Mouse (Mus musculus): ENCODE measurements around the gene Reln.

The Reln gene

DNA sequence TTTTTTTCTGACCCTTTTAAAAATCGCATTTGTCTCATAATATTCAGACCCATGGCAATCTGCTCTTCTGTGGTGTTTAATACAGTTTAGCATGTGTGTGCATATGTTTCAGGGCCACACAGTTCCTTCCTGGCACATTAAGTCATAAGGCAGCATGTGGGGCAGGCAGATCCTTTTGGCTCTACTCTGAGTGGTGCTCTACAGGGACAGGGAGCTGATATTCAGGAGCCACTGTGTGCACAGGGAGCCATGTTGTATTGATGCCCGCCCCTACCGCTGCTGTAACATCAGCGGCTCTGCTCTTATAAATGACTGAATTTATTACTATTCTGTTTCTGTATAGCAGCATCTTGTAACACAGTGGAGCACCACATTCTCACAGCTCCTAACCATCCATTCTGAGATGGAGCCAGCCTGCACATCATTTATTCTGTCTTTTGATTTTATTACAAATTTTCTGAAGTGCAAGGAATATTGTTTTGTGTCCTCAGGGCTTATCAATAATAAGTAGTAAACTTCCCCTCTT, 410.3 kb downstream of the Reln start:
- no peak for DNase-seq (ENCODE audit: low spot score)

DNA sequence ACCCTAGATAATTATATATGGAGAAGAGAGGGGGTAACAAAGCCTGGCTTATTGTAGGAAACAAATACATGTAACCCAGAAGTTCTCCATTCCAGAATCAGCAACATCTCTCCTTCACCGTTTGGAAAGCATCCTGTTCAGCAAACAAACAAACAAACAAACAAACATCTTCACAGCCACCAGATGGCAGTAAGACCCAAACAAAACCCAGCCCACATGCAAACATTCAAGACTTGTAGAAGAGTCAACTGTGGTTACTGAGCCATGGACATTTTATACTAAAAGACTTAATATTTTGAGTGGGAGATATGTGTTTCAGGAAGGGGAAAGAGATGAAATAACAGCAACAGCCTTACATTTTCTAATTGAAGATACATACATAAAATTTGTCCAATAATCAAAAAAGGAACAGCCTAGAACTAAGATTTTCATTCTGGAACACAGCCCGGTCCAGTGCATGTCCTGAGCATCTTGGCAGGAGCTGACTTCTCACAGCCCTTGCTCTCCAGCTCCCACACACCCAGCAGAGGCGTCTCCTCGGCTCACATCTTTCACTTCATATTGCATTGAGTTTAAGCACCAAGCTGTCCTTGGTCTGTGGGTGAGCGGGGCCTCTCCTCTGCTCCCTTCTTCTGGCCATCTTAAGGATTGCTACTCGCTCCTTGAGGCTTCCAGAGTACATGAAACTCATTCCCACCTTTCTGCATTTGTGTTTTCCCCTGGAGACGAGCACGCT, 411.0 kb downstream of the Reln start:
- DNase-seq (ENCODE audit: low spot score) = peak; percentile 45

DNA sequence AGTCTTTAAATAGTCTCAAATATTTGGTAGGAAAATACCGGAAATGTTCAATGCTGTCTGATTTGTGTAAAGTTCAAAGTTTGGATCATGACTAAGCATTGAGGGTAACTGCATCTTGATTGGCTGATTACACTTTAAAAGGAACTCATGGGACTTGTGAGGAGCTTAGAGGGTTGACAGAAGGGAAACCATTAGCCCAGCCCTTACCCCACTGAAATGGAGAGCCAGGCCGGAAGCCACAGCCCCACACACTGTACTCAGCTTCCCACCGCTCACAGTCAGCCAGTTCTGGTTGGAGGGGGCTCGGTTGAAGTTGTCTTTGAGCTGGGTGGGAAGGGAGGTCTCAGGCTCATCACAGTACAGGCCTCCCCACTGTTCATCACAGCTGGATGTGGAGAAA, 413.4 kb downstream of the Reln start:
- no peak for DNase-seq (ENCODE audit: low spot score)

DNA sequence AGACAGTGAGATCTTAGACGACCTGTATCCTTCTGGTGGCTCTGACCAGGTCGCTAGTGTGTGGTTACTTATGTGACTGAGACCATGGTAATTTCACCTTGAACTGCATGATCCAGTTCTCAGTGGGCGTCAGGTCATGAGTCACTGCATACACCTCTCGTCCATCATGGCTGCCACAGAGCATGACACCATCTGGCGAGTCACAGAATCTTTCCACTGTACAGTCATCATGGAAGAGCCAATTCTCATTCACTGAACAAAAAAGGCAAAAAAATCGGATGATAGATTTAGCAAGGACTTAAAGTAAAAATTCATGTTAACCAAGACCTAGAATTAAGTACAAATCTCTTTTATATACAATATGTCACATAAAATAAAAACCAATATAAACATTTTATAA, 424.2 kb downstream of the Reln start:
- DNase-seq (ENCODE audit: low spot score) = no peak

DNA sequence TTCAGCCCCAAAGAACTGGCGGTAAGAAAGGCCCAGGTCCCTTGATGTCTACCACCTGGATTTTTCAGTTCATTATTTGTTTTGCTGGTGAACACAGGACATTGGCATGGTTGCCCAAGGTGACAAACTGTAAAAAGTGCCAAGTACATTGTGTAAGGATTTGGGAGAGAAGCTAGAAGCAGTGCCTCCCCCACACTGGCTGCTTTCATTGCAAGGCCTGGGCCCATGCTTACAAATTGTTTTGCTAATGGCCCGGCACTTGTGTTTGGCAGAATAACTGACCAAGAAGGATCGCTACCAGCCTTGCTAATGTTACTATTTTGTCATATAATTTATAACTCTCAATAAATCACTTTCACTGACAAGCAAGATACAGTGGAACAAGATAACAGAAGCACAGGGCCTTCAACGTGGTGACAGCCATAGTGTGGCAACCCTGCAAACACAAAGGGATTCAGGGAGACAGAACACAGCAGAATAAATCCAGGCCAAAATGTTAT, 425.2 kb downstream of the Reln start:
- no peak for DNase-seq (ENCODE audit: low spot score)

DNA sequence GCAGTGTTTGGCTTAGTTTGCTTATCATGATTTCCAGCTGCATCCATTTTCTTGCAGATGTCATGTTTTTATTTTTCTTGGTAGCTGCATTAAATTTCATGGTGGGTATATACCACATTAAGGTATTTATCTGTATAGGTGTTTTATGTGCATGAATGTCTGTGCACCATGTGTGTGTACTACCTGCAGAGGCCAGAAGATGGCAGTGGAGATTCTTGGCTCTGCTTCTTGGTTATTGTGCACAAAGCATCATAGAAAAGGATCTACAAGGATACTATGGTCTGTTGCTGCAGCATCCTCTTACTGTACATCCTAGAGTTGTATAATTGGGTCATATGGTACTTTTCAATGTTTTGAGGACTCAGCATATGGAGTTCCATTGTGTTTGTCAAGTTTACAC, 428.5 kb downstream of the Reln start:
- no peak for DNase-seq (ENCODE audit: low spot score)

DNA sequence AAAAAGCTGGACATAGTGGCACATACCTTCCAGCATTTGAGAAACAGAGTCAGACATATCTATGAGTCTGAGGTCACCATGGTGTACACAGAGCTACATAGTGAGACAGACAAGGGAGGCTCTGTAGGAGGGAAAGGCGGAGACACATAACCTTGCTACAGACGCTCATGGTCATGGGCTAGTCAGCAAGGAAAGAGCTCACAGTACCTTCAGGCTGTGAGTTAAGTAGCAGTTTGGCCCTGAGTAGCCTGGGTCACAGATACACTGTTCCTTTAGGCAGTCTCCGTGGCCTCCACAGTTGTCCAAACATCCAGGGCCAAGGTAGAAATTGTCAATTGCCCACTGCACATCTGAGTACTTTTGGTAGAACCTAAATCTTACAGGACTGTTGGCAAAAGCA, 429.7 kb downstream of the Reln start:
- no peak for DNase-seq (ENCODE audit: low spot score)

DNA sequence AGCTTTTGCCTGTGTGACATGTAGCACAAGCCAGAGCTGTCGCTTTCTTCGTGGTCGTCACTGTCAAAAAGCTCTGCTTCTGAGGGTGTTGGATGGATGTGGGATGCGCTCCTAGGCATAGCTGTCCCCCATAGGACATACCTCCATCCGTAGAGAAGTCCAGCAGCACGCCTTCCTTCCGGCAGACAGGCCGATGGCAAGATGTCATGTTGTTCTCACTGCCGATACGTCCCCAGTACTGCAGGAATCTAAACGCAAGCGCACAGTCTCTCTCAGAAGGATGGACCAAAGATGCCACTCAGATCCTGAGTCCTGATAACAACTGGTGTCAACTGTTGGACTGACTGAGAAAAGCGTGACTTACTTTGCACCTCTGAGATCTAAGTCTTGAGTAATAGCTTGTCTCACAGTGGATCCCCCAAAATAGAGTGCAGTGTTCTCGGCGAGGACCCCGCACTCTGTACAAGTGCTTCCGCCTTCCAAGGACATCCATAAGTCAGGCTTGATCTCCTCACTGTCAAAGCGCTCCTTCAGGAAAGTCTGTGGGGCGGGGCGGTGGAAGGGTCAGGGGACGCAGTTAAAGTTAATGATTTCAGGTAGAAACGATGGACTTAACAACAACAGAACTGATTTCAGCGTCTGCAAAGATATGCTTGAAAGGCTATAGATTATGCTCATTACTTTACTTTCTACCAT, 431.5 kb downstream of the Reln start:
- no peak for DNase-seq (ENCODE audit: low spot score)

DNA sequence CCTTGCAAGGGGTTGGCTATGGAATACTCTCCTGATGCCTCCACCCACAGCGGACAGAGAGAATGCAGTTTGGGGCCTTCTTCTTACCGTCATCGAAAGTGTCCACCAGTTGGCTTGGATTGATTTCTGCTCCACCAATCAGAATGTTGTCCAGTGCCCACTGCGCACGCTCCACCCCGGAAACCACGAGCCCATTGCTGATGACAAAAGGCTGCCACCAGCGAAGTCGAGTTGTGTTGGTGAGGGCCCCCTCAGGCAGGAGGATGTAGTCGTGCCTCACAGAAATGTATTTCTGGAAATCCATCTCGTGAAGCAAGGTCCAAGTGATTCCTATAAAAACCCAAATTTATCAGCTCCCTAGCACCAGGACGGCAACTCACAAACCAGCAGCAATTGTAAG, 433.8 kb downstream of the Reln start:
- no peak for DNase-seq (ENCODE audit: low spot score)

DNA sequence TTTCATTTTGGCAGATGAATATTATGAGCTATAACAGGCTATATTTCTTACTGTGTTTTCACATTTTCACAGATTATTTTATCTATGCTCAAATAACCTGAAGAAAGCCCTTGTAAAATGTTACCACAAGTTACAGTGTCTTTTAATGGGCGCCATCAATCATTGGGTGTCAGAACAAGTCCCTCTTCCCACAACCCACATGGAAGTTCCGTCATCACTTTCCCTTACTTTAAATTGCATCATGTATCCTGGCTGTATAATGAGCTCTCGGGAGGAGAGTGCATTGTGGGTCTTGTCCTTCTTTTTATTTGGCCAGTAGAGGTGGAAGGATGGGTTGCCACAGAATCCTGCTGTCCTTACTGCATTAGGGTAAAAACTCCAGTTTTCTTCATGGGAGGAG, 434.8 kb downstream of the Reln start:
- DNase-seq (ENCODE audit: low spot score) = no peak

DNA sequence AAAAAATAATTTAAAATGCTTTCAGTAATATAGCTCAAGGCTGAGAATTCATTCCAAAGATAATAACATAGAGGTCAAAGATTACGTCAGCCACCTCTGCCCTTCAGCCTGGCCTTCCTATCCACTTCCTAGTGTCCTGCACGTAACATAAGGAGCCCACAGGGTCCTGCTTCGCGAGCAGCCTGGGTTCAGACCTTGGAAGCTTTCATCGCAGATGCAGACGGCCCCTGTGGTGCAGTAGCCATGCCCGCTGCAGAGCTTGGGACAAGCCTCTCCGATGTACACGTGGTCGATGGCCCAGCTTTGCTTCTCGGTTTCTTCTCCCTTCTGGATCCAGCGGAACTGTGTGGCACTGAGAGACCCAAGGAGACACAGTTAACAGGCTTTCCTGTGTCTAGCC, 443.1 kb downstream of the Reln start:
- DNase-seq (ENCODE audit: low spot score) = no peak

DNA sequence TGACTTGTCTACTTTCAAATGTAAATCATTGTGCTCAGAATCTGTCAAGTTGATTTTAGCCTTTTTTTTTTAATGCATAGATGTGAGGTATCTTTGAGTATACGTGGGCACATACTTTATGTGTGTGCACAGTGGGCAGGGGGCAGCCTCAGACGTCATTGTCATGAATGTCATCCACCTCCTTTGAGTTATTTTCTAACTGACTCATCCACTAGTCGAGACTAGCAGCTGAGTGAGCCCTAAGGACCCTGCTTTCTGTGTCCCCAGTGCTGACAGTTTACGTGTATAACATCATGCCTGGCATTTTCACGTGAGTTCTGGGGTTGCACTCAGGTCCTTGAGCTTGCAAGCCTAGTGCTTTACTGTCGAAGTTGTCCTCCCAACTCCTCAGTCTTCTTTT, 443.6 kb downstream of the Reln start:
- no peak for DNase-seq (ENCODE audit: low spot score)

DNA sequence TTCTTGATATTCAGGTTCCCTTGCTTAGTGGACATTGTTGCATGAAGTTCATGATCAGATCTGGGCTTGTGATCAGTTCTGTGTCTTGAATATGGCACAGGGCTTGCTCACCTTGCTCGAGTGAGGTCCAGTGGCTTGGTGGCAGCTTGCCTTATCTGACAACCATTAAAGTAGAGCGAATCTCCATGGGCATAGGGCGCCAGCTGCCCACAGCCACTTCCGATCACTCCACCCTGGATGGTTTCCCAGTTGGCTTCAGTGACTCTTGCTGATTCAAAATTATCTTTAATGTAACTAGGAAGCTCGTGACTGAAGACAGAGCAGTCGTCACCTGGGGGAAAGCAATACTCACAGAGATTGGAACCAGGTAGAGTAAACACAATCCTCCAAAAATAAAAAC, 445.6 kb downstream of the Reln start:
- no peak for DNase-seq (ENCODE audit: low spot score)

DNA sequence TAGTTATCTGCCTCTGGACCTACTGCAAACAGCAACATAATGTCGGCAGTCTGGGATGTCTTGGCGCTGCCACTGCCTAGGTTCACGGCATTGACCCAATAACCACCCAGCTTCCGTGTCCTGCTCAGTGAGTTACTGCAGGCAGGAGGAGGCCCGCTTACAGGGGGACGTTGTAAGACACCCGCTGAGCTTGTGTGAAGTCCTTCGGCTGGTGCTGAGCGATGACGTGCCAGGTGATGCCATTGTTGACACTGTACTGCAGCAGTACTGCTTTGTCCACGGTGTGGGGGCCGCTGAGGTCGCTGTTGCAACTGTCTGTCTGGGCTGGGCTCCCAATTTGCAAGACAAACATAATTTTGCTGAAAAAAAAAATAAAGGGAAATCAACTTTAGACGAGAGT, 447.9 kb downstream of the Reln start:
- no peak for DNase-seq (ENCODE audit: low spot score)

DNA sequence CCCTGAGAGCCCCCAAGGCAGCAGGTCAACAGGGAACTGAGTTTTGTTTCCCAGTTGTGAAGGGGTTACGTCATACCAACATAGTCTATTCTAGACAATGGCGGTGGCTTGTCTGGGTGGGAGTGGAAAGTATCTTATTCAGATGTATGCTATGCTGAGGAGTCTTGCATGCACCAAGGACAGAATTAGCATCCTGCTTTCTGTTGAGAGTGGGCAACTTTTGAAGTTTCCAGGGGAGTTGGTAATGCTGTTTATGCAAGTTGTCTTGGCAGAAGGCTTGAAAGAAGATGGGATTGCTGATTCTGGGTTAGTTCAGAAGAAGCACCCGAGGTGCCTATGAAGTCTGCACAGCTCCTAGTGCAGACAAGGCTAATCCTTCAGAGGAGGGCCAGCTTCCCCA, 450.3 kb downstream of the Reln start:
- DNase-seq (ENCODE audit: low spot score) = no peak

DNA sequence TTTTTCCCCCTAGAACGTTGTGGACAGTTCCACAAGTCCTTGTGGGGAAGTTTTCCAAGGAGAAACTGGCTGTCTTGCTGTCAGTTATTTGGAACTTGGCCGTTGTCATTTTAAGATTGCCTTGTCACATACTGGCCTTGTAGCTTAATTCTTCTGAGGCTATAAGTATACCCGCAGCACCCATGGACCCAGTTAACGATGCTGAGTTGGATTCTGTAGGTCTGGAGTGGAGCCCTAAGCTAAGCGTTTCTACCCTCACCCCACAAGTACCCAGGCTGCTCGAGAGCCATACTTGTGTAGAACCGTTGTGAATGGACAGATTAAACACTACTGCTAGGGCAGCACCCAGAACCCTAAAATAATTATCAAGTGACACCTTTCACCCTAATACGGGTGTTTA, 477.8 kb downstream of the Reln start:
- DNase-seq (ENCODE audit: low spot score) = no peak

DNA sequence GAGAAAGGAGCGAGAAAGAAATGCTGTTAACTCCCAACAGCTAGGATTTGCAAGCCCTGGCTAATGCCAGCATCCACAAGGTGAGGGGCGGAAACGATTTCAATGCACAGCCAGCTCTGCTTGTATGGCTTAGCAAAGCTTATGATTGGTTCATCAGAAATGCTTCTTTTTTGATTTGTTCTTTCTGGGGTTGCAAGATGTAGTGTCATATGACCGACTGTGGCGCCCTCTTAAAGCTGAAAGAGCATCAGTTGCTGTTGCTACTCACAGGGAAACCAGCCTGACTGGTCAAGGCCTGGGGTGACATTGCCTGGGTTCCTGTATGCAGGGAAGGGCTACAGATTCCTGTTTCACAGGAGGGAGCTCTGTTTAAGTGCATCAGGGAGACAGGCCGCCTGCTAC, 478.2 kb downstream of the Reln start:
- DNase-seq (ENCODE audit: low spot score) = no peak

DNA sequence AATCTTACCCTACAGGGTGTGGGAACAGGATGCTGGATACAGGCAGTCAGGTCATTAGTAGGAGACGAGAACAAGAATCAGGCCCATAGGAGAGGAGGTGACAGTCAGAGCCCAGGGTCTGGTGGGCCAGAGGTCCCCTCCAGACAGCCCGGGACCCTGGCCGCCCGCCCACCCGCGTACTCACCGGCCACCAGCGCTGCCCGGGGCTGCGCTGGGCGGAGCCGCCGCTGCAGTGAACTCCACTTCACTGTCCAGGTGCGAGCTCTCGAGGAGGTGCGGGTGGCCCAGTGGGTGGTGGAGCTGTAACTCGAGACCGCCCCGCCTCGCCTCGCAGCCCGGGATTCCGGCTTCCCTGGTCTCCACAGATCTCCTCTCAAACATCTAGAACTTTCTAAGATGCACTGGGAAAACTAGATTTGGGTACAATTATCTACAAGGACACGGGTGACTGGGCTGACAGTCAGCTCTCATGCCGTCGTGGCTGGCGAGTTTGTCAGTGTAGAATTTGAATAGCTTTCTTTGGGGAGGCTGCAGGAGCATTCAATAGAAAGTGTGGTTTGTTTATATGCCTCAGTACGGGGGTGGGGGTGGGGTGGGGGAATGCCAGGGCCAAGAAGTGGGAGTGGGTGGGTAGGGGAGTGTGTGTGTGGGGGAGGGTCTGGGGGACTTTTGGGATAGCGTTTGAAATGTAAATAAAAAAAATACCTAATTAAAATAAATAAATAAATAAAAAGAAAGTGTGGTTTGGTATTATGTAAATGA, 479.0 kb downstream of the Reln start, which contains the start of gene Slc26a5:
Slc26a5 (minus strand) TSS at position 259 of the 762 bp plus-strand sequence.
- DNase-seq (ENCODE audit: low spot score) = peak; percentile 42

DNA sequence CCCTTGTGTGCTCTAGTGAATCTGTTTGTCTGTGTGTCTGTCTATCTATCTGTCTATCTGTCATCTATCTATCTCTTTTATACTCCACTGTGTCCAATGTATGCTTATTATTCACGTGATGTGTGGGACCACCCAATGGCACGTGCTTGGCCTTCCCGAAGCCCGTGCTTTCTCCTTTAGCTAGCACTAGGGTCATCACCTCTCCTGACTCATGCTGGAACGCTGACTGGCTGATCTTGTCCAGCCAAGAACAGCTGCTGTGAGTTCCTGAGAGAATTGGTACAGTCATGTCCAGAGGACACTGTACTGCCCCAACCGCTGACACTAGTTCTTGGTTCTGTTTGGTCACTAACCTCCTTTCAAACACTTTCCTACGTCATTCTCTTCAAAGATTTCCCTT, 485.8 kb downstream of the Reln start:
- no peak for DNase-seq (ENCODE audit: low spot score)

DNA sequence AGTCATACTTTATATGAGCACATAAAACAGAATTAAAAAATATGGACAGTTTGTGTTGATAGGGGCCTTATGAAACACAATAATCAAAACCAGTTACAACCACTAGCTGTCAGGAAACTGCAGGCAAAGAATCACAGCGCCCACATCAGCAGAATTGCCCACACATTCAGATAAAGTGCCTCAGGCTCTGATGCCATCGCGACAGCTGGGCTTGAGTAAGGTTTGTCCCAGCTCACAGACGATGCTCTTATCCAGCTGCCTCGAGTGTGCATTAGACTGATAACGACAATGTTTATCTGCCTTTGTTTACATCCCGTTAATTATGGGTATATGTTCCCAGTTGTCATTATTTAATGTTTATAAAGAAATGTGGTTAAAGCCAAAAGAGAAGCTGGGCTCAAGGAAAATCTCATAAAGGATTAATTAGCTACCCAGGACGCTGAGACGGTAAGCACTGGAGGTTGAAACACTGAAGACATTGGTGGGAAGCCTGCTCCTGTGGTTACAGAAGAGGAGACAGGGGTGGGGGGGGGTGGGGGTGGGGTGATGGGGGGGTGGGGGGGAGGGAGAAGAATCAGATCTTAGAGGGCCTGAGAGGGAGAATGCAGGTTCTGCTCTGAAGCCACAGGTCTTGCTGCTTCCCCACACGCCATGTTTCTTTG, 492.7 kb downstream of the Reln start:
- DNase-seq (ENCODE audit: low spot score) = no peak

DNA sequence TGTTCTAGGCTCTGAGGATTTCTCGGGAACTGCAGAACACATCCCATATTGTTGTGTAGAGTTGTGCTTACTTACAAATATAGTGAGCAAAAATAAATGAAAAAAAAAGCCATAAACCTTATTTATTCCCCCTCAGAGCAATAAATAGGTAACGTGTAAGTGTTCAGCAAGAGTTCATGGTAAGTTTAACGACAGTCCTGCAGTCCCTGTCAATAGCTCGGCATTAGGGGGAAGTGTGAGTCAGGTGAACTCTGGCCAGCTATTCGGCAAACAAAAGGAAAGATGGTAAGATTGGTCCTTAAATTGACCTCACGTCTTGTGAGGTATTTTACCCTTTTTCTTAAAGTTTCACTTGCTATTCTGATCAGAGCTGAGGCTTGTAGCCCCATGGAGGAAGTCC, 497.1 kb downstream of the Reln start:
- DNase-seq (ENCODE audit: low spot score) = no peak

DNA sequence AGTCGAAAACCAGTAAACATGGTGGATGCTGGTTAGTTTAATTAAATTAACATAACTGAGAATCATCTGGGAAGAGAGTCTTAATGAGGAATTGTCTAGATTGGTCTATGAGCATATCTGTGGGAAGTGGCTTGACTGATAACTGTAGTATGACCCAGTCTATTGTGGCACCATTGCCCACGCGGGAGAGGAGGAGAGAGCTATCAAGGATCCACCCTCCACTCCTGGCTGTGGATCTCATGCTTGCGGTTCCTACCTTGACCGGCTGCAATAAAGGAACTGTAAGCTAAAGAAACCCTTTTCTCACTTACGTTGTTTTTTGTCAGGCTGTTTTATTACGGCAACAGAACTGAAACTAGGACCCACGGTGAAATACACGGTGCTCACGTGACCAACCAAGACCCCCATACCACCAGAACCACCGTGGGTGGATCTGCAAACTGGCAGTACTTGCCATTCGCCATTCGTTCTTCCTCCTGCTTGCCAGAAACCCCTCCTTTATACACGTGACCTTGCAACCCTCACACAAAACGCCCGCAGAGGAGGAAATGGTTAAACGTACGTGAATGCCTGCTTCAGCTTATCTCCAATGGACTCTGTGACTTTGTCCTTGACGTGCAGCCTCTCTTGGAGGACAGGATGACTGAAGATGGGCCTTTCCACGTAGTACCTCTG, 497.7 kb downstream of the Reln start:
- DNase-seq (ENCODE audit: low spot score) = no peak

All from testis, postnatal 10 days (tissue).